Mouse (Mus musculus) stomach, postnatal 0 days (tissue): ENCODE data around the gene Gm30083. TPM values are rescaled to one million over a fixed set of nuclear protein-coding genes. Genes with fewer than 3 reads are reported as not detected.

Experiments used
- ATAC-seq: fragments of 200-750 bp; cut with Nextera tagmentation; 2 replicates; pipeline ENCODE4 v1.8.0; 2017; ENCODE audit not compliant: low FRiP score, low TSS enrichment
- DNase-seq: peaks from one replicate; pipeline ENCODE4 v3.0.0-alpha.2; 2016; ENCODE audit warnings: low spot score
- H3K27ac ChIP-seq: fragments of 300-500 bp; sonication (generic); replicated peaks from 2 replicates; pipeline ENCODE4 v1.5.1; 2014; ENCODE audit warnings: mild to moderate bottlenecking, control low read depth
- H3K27me3 ChIP-seq: fragments of 300-500 bp; sonication (generic); 2 replicates; pipeline ENCODE4 v1.6.1; 2014; ENCODE audit warnings: low read length; ENCODE audit not compliant: control insufficient read depth, insufficient read depth
- H3K36me3 ChIP-seq: fragments of 300-500 bp; sonication (generic); 2 replicates; pipeline ENCODE4 v1.6.1; 2014; ENCODE audit warnings: low read length, mixed read lengths; ENCODE audit not compliant: control insufficient read depth, insufficient read depth
- H3K4me1 ChIP-seq: fragments of 300-500 bp; sonication (generic); replicated peaks from 2 replicates; pipeline ENCODE4 v1.6.1; 2014; ENCODE audit warnings: antibody characterized with exemption; ENCODE audit not compliant: control insufficient read depth, insufficient read depth
- H3K4me2 ChIP-seq: fragments of 300-500 bp; sonication (generic); replicated peaks from 2 replicates; pipeline ENCODE4 v1.6.1; 2014; ENCODE audit warnings: low read depth, mild to moderate bottlenecking, control low read depth, moderate library complexity
- H3K4me3 ChIP-seq: fragments of 300-500 bp; sonication (generic); 2 replicates; pipeline ENCODE4 v1.5.1; 2014; ENCODE audit warnings: low read depth, low read length, control low read depth
- H3K9ac ChIP-seq: fragments of 300-500 bp; sonication (generic); 2 replicates; pipeline ENCODE4 v1.6.1; 2014; ENCODE audit warnings: mild to moderate bottlenecking, low read length, control low read depth, mixed read lengths
- H3K9me3 ChIP-seq: fragments of 300-500 bp; sonication (generic); 2 replicates; pipeline ENCODE4 v1.6.1; 2016; ENCODE audit warnings: low read length; ENCODE audit not compliant: control insufficient read depth
- CTCF ChIP-seq: IDR thresholded peaks from 2 replicates; pipeline ENCODE4 v1.5.1; 2016; ENCODE audit warnings: antibody characterized with exemption, low read depth, mild to moderate bottlenecking, moderate library complexity
- EP300 ChIP-seq: optimal IDR thresholded peaks from 2 replicates; pipeline ENCODE3; 2016; ENCODE audit warnings: antibody characterized with exemption
- WGBS: fragments of 180-500 bp; shearing (Covaris S2); extraction: QIAGEN DNeasy Blood & Tissue Kit; methylation state at CpG from one replicate; pipeline ENCODE4 v1.1.7; 2014; 5-methylcytosine and 5-hydroxymethylcytosine counted together
- polyA plus RNA-seq: library from polyadenylated mRNA; unstranded; fragments of >200 nt; fragmentation: Nextera tagmentation; extraction: Ambion mirVana; gene quantifications from 2 replicates; pipeline ENCODE4 v1.2.1, GENCODE M21; 2015

Gene Gm30083
- polyA plus RNA-seq, 1 experiment from 2014 or later, result not detected

GRCm38 (mm10) chr14:33977748-33978147 lies 37.2 kb downstream of the Gm30083 start:
- WGBS, result 39% methylated on average over 7 of the region's 7 CpGs
- no peak for DNase-seq
- H3K4me2 ChIP-seq, result no peak overlapping the region

GRCm38 (mm10) chr14:33974752-33975151 lies 40.2 kb downstream of the Gm30083 start:
- Histone ChIP-seq H3K36me3 (no peaks in the 10 kb centered on the region), H3K4me3 (no peak overlapping the region), H3K4me1 (no peaks in the 10 kb centered on the region; the same call in 1 of the 2 replicates), H3K9me3 (no peaks in the 10 kb centered on the region), H3K9ac (no peak overlapping the region), H3K4me2 (no peak overlapping the region), H3K27ac (no peak overlapping the region), H3K27me3 (no peaks in the 10 kb centered on the region)
- DNase-seq (no peak), ATAC-seq (no peak)
- WGBS, result 58% methylated on average over 5 of the region's 5 CpGs
- no peak for TF ChIP-seq CTCF
- TF ChIP-seq EP300, result no peak

More at GRCm38 (mm10) chr14:33977748-33978147, 37.2 kb downstream of the Gm30083 start:
- Histone ChIP-seq H3K4me3 (no peak overlapping the region), H3K27me3 (no peaks in the 10 kb centered on the region), H3K9me3 (no peaks in the 10 kb centered on the region), H3K27ac (no peak overlapping the region), H3K36me3 (no peaks in the 10 kb centered on the region), H3K9ac (no peak overlapping the region), H3K4me1 (no peaks in the 10 kb centered on the region; the same call in 1 of the 2 replicates)
- ATAC-seq, result no peak
- no peak for TF ChIP-seq CTCF
- no peak for TF ChIP-seq EP300

GRCm38 (mm10) chr14:33972679-33973078 lies 42.3 kb downstream of the Gm30083 start:
- no peaks in the 10 kb centered on the region for H3K27me3 ChIP-seq
- TF ChIP-seq EP300 (no peak), CTCF (peak; percentile 64)
- peak; percentile 84; the same call in 1 of the 2 replicates for ATAC-seq
- H3K4me1 ChIP-seq, result no peaks in the 10 kb centered on the region
- WGBS, result 44% methylated on average over 7 of the region's 7 CpGs
- no peak overlapping the region for H3K4me2 ChIP-seq
- DNase-seq, result peak; percentile 51
- no peak overlapping the region for H3K4me3 ChIP-seq
- H3K9ac ChIP-seq, result no peak overlapping the region
- H3K9me3 ChIP-seq, result no peaks in the 10 kb centered on the region
- no peaks in the 10 kb centered on the region for H3K36me3 ChIP-seq
- no peak overlapping the region for H3K27ac ChIP-seq

GRCm38 (mm10) chr14:33965675-33966074 lies 49.3 kb downstream of the Gm30083 start:
- DNase-seq, result no peak
- Histone ChIP-seq H3K4me1 (no peaks in the 10 kb centered on the region), H3K9me3 (no peaks in the 10 kb centered on the region), H3K27ac (no peak overlapping the region), H3K9ac (no peak overlapping the region), H3K4me2 (no peak overlapping the region), H3K27me3 (no peaks in the 10 kb centered on the region), H3K36me3 (no peaks in the 10 kb centered on the region), H3K4me3 (no peak overlapping the region)
- ATAC-seq, result no peak
- TF ChIP-seq CTCF, result peak; percentile 33
- TF ChIP-seq EP300, result no peak
- WGBS, result 57% methylated on average over 7 of the region's 7 CpGs

GRCm38 (mm10) chr14:33959341-33959740 lies 55.6 kb downstream of the Gm30083 start:
- Histone ChIP-seq H3K9ac (no peak overlapping the region), H3K4me1 (no peaks in the 10 kb centered on the region), H3K4me3 (no peak overlapping the region), H3K27me3 (no peaks in the 10 kb centered on the region), H3K27ac (no peak overlapping the region), H3K4me2 (no peak overlapping the region), H3K9me3 (no peaks in the 10 kb centered on the region), H3K36me3 (no peaks in the 10 kb centered on the region)
- DNase-seq, result peak; percentile 43
- WGBS, result 9% methylated on average over 9 of the region's 9 CpGs
- TF ChIP-seq CTCF (peak; percentile 85), EP300 (no peak)
- ATAC-seq, result no peak

- H3K4me1 ChIP-seq, result no peaks in the 10 kb centered on the region
- WGBS, result 43% methylated on average over 3 of the region's 3 CpGs
- H3K36me3 ChIP-seq, result no peaks in the 10 kb centered on the region
- no peaks in the 10 kb centered on the region for H3K27me3 ChIP-seq
- no peak overlapping the region for H3K27ac ChIP-seq
- no peak overlapping the region for H3K4me2 ChIP-seq
- ATAC-seq (no peak), DNase-seq (no peak)
- H3K9ac ChIP-seq, result no peak overlapping the region
- H3K9me3 ChIP-seq, result no peaks in the 10 kb centered on the region
- H3K4me3 ChIP-seq, result no peak overlapping the region
- TF ChIP-seq EP300 (no peak), CTCF (no peak)
Measured at GRCm38 (mm10) chr14:33958841-33959240, 56.1 kb downstream of the Gm30083 start.
